Mouse (Mus musculus) adrenal gland, adult 8-10 months (tissue): ENCODE measurements at regions not wholly inside any gene's neighbourhood (a gene's known extent, or its start where the extent isn't known, plus 50 kb on each side); places are given as distances from the start of the nearest gene placed in this dataset.

Source experiments
- DNase-seq: peaks from one replicate; pipeline ENCODE4 v3.0.0; 2022

DNA sequence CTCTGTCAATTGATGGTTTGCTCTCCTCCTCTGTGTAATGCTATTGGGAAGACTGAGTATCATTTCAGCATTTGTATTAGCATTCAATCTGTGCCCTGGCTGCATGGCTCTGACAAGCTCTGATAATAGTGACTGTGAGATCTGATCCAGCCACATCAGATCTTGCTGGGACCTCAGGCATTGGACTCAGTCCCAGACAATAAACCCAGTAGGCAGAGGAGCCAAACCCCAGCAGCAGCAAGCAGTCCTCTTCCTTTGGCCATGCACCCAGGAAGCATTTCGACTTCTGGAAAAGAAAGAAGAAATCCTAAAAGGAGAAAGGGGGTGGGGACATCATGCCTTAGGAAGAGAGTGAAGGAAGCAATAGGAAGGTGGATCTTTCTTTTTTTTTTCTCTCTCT is 205.8 kb upstream of the Onecut1 start:
- DNase-seq = no peak

DNA sequence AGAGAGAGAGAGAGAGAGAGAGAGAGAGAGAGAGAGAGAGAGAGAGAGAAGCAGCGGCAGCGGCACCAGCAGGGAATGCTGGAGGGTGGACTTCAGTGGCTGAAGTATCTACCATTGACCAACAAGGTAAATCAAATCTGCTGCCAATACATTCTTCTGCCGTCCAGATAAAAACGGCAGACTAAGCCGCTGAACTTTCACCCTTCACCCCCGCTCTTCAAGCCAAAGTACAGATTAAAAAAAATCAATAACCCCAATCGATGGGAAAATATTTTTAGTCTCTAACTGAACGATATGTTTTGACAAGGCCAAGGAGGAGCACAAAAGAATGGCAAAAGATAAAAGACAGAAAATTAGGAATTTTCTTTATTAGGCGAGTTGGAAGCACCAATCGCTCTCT is 205.3 kb upstream of the Onecut1 start:
- DNase-seq = no peak

DNA sequence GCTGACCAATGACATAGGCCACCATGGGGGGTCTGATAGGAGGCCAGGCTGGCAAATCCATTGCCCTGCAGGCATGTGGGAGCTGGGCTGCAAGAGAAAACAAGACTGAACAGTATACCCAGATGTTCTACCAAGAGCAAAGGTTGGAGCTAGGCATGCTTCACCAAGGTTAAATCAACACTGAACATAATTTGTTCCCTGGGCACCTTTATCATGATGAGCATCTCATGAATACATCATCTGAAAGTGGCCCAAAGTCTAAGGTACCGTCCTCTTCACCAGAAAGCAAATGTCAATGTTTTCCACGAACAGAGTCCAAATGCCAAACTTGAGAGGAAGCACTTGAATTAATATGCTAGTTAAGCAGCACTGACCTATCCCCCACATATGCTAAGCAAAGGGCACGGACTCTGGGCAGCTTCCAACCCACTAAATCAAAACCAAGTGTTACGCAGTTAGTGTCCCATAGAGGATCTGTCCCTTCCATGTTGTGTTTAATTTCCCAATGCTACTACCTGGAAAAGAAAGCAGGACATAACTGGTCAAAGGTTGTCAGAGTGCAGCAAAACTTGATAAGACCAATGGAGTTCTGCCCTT is 190.3 kb upstream of the Onecut1 start:
- DNase-seq = no peak

DNA sequence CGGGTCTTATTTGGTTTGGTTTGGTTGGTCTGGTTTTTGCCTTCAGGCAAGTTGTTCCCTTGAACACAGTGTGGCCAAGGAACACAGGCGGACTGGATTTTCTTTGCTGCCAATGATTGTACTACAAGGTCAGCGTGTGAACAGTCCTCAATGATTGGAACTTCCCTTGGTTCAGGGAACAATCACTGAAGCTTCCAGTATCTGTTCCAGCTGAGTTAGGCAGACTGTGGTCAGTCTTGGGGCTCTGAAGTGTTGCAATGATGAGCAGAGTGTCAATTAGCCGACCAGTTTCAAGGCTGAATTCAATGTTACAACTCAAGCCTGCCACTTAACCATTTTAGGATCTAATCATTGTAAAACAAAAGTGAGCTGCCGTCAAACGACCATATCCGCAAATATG is 189.5 kb upstream of the Onecut1 start:
- no peak for DNase-seq

DNA sequence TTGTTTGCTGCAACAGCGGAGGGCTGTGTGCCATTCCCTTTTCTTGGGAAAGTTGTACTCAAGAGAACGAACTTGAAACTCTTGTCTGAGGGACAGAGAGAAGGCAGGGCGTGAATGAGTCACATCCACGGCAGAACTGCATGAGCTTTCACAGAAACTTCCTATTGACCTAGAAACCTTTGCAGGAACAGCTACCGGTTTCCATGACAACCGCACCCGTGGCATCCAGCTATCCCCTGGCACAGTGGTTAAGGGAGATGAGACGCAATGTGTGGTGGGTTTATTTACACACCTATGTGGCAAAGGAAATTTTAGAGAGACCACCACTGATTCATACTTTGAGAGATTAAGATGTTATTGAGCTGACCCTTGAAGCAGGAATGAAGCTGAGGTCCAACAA is 163.5 kb upstream of the Onecut1 start:
- no peak for DNase-seq

DNA sequence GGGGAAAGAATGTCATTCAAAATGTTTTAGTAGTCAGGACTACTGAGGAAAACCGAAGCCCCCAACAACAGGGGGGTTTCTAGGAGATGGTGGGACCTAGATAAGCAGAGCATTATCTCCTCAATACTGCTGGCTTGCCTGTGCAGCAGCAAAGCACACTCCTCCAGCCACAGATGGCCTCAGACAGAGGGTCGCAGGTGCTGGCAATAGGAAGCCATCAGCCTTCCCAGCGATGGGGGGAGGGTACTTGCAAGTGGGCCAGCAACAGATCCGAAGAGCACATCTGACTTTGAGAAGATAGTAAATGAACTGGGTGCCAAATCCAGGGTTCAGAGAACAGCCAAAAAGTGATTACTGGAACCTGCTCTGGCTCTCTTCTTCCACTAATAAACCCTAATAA is 156.0 kb upstream of the Onecut1 start:
- no peak for DNase-seq

DNA sequence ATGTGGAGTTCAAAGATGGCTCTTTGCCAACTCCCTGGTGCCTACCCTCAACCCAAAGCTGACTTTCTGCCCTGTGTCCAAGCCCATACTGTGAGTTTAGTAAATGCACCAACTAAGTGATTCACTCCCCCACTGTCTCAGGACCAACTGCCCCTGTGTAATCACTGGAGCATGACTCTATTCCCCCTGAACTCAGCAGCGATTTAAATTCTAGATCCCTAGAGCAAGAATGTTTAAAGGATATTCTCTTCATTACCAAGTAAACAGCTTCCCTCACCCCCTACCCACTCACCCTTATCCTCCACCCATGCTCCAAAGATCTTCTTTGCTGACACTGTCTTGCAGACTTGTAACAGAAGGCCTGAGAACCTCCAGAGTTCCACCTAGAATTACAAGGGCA is 154.1 kb upstream of the Onecut1 start:
- no peak for DNase-seq

DNA sequence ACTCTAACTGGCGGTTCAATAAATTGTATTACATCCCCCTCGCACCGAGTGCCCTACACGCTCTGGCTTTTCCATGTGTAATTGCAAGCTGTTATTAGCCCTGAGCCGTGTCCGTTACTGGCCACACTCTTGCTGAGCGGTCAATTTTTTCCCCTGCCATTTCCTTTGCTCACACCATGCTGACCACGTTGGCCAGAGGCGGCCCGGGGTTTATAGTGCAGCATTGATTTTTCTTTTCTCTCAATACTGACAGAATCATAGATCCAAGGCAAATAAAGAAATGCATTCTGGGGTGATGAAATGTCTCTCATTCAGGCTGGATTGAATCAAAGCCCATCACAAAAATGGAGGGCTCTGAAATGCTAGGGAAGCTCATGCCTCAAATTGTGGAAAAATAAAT is 150.0 kb upstream of the Onecut1 start:
- no peak for DNase-seq

DNA sequence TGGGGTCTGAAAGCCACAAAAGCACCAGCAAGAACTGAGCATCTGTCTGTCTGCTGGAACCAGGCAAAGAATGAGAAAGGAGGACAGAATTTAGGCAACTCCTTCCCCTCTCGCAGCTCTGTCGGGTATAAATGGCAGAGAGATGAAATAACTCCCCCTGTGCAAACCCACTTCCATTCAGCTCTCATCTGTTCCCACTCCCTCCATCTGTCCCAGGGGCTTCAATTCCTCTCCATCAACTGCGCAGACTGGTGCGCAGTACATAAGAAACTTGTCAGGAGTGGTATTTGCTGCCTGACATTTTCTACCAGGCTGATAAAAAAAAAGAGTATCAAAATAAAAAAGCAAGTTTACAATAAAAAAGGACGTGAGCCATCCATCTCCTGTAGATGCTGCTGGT is 129.3 kb upstream of the Onecut1 start:
- DNase-seq = no peak

DNA sequence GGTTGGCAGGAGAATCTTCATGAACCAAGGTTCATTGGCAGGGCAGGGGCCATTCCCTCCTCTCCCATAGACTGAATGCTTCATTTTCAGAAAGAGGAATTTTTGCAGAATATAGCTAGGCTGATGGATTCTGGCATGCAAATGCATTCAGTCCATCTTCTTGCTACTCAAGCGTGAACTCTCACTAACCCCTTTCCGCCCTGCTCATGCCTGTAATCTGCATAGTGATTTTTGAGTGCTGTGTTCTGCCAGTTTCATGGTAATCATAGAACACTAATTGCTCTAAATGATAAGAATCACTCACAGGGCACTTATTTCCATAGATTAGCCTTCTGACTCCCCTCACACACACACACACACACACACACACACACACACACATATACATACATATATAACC is 119.8 kb upstream of the Onecut1 start:
- DNase-seq = no peak

DNA sequence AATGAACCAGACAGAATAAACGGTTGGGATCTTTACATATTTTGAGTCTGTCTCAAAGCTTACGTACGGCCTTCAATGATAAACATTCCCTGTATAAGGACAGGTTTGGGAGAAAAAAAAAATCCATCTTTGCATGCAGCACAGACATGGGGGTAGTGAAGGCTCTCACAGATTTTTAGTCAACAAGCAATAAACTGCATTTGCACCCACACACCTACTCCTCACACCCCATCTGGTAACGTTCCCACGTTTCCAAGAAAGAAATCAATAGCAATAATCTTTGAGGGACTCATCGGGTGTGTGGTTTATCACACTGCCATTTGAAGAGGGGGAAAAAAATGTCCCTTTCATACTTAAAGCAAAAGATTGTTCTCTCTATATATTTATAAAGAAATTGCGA is 113.8 kb upstream of the Onecut1 start:
- no peak for DNase-seq

DNA sequence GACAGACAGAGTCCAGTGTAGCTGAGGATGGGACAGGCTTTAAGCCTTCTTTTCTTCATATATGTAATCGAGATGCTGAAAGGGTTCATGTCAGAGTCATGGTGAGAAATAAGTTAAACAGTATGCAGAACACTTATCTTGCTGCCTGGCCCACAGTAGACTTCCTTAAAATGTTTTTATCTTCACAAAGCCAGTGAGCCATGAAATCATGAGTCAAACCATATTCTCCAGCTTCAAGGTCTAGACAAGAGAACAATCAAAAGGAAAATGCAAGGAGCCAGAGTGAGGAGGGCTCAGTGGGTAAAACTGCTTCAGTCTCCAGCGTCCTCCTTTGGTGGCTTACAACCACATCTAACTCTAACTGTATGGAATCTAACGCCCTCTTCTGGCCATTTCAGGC is 103.7 kb upstream of the Onecut1 start:
- no peak for DNase-seq

DNA sequence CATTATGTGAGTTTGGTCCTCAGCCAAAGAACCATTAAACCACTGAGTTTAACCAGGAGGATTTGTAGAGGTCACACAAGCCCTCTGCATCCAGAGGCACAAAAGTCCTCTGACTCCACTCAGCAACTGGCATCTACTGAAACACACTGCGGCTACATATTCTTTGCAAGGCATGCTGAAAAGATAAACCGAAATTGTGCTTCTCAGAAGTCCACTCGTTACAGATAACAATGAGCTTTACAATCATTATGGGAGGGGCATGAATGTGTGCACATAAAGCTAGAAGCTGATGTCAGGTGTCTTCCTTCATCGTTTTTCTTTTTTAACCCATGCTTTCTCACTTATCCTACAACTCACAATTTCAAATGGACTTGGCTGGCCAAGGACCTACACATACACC is 102.8 kb upstream of the Onecut1 start:
- DNase-seq = no peak

DNA sequence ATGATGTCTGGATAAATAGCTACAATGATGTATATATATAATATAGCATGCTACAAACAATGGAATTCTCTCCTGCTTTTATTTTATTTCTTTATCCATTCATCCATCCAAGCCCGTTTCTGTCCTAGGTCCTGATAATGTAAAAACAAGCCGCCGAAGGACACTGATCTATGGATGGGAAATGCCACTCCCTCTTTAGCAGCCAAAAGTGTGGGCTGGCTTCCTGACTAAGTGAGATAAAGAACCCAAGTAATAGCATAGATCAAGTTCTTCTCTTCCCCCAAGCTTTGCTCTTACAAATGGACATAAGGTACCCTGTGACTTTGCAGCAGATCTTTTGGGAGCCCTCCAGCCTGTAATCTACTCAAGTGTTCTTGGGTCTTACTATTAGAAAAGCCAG is 81.3 kb upstream of the Onecut1 start:
- DNase-seq = no peak

DNA sequence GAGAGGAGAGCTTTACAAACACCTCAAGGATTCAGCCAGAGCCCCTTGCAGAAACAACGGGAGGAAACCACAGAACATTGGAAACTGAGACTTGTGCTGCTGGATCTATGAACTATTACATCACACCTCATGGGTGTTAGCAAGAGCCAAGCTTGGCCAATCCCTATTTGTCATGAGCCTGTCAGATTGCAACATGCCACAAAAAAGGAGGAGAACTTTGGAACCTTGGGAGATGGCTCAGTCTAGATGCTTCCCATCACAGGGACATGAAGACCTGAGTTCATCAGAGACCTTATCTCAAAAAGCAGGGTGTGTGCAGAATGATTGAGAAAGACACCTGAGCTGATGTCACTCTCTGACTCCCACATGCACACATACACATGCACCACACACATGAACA is 68.3 kb upstream of the Onecut1 start:
- peak; percentile 3 for DNase-seq

DNA sequence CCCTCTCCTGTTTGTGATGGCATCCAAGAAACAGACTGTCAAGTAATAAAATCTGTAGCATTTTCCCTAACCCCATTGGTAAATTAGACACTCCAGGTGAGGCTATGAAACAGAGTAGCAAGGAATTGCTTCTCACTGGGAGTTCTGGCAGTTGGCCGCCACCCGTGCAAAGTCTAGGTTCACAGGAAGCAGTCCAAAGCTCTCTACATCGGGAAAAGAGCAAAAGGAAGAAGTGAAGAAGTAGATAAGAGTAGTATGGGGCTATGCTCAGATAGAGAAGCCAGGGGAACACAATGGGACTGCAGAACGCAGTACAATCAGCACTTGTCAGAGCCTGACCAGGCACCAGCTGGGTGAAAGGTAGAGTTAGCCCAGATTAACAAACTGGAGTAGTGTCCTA is 65.7 kb upstream of the Onecut1 start:
- no peak for DNase-seq

DNA sequence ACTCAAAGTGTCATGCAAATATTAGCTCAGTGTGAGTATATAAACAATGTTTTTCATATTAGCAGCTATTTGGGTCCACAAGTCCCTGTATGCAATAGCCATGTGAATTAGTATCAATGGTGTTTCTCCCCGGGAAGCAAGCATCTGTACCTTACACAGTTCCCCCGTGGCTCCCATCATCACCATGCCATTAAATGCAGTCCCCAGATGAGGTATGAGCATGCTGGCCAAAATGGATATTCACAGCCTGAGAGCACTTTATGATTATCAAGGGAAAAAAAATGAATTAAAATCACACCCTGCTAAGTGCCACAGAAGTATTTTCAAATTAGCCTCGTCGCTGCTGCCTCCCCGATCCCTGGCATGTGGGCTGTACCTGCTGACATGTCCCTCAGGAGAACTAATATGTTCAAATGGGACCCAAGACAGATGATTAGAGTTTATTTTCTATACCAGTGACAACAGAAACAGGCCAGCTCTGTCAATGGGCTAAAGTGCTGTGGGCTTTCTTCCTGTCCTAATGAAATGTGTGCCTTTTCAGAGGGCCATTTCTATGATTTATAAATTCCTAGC is 64.4 kb upstream of the Onecut1 start:
- DNase-seq = no peak

DNA sequence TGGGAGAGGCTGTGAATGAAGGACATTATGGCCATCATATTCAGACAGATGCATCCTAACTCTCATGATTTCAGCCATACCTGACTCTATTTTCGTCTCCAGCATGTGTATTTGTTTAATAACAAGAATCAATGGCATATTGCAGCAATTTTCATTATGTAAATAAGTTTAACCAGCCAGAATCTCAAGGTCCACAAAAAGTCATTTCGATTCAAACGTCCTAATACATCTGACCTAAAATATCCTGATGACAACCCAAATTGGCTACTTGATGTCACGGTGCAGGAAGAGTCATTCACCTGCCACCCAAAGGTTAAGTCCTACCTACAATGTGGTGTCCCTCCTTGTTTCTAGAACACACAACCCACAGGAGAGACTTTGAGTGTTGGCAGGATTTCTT is 60.6 kb upstream of the Onecut1 start:
- no peak for DNase-seq

DNA sequence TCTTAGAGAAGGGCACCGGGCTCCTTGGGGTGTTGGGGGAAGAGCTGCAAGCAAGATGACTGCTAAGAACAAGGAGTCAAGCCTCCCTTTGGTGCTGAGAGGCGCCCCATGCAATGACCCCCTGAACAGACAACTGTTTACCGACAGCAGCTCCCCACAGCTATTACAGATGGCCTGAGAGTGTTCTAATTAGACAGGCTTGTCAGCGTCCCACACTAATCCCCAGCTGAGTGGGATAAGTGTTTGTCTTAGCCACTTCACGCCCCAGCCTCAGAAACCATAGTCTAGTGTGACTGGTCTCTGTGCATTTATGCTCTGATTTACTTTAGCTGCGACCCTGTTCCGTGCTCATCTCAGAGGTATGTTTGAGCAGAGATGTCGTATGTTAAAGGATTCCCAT is 50.3 kb upstream of the Onecut1 start:
- no peak for DNase-seq
